Mouse (Mus musculus) olfactory bulb, adult 2 months (tissue): ENCODE measurements around the gene Clpb. TPM values are rescaled to one million over a fixed set of nuclear protein-coding genes. Genes with fewer than 3 reads are reported as not detected.

Source experiments
- H3K27ac ChIP-seq: fragments of 200-500 bp; 2 replicates; pipeline ENCODE4 v1.5.1; 2012; ENCODE audit warnings: low read depth, low read length; ENCODE audit not compliant: insufficient read depth
- H3K4me1 ChIP-seq: fragments of 200-500 bp; 2 replicates; pipeline ENCODE4 v1.6.1; 2012; ENCODE audit warnings: low read length; ENCODE audit not compliant: control insufficient read depth, insufficient read depth
- H3K4me3 ChIP-seq: fragments of 200-500 bp; 2 replicates; pipeline ENCODE4 v1.5.1; 2012; ENCODE audit warnings: mild to moderate bottlenecking, low read depth, low read length, moderate library complexity; ENCODE audit not compliant: insufficient read depth
- CTCF ChIP-seq: fragments of 200-500 bp; IDR thresholded peaks from 2 replicates; pipeline ENCODE4 v1.5.1; 2012; ENCODE audit warnings: low read depth, mild to moderate bottlenecking, low read length, moderate library complexity; ENCODE audit not compliant: insufficient read depth
- POLR2A ChIP-seq: fragments of 200-500 bp; IDR thresholded peaks from 2 replicates; pipeline ENCODE4 v1.6.1; 2012; ENCODE audit warnings: mild to moderate bottlenecking, low read depth, low read length, moderate library complexity; ENCODE audit not compliant: insufficient read depth
- WGBS: fragments of 180-500 bp; shearing (Covaris S2); methylation state at CpG from one replicate; pipeline ENCODE4 v1.1.7; 2018; 5-methylcytosine and 5-hydroxymethylcytosine counted together
- polyA plus RNA-seq: library from polyadenylated mRNA; stranded (reverse); fragments of >200 nt; gene quantifications from 2 replicates; pipeline ENCODE4 v1.2.4, GENCODE M21; 2012; ENCODE audit warnings: low replicate concordance; ENCODE audit not compliant: missing spikeins, insufficient read depth, insufficient read length

Clpb gene
- polyA plus RNA-seq, 1 experiment, result not detected

- WGBS, result 67% methylated on average over 5 of the region's 5 CpGs
- Histone ChIP-seq H3K4me1 (no peaks in the 10 kb centered on the region), H3K27ac (no peak overlapping the region), H3K4me3 (no peak overlapping the region)
- TF ChIP-seq CTCF, result no peak
- TF ChIP-seq POLR2A, result no peak
These were observed 39.3 kb downstream of the Clpb start for GRCm38 (mm10) chr7:101702706-101703105.

GRCm38 (mm10) chr7:101709586-101709985 lies 46.2 kb downstream of the Clpb start:
- TF ChIP-seq CTCF, result no peak
- TF ChIP-seq POLR2A, result no peak
- H3K27ac ChIP-seq, result no peak overlapping the region
- no peak overlapping the region for H3K4me3 ChIP-seq
- H3K4me1 ChIP-seq, result no peaks in the 10 kb centered on the region
- 59% methylated on average over 3 of the region's 3 CpGs for WGBS

- H3K4me3 ChIP-seq, result no peak overlapping the region
- TF ChIP-seq POLR2A, result no peak
- no peak for TF ChIP-seq CTCF
- no peak overlapping the region for H3K27ac ChIP-seq
- H3K4me1 ChIP-seq, result no peaks in the 10 kb centered on the region
- WGBS, result 82% methylated on average over 5 of the region's 5 CpGs
These were observed 46.8 kb downstream of the Clpb start for GRCm38 (mm10) chr7:101710236-101710635.

GRCm38 (mm10) chr7:101713828-101714400 lies 50.5 kb downstream of the Clpb start:
- TF ChIP-seq POLR2A (no peak), CTCF (no peak)
- WGBS, result 94% methylated on average over 9 of the region's 9 CpGs
- H3K4me3 ChIP-seq, result no peak overlapping the region
- H3K4me1 ChIP-seq, result no peaks in the 10 kb centered on the region
- H3K27ac ChIP-seq, result no peak overlapping the region

- Histone ChIP-seq H3K4me3 (no peak overlapping the region), H3K4me1 (no peaks in the 10 kb centered on the region), H3K27ac (no peak overlapping the region)
- WGBS, result 87% methylated on average over 5 of the region's 5 CpGs
- no peak for TF ChIP-seq CTCF
- no peak for TF ChIP-seq POLR2A
These were observed 51.7 kb downstream of the Clpb start for GRCm38 (mm10) chr7:101715041-101715551.

GRCm38 (mm10) chr7:101720356-101720755 lies 56.9 kb downstream of the Clpb start:
- no peak overlapping the region for H3K27ac ChIP-seq
- 0 out of 2 replicates have a peak, but pooled peaks cover 3% of the 10 kb centered on the region for H3K4me1 ChIP-seq
- WGBS, result 91% methylated on average over 3 of the region's 3 CpGs
- TF ChIP-seq CTCF (no peak), POLR2A (no peak)
- no peak overlapping the region for H3K4me3 ChIP-seq

GRCm38 (mm10) chr7:101725081-101725480 lies 61.6 kb downstream of the Clpb start:
- Histone ChIP-seq H3K4me1 (0 out of 2 replicates have a peak, but pooled peaks cover 3% of the 10 kb centered on the region), H3K27ac (no peak overlapping the region), H3K4me3 (no peak overlapping the region)
- no peak for TF ChIP-seq POLR2A
- no peak for TF ChIP-seq CTCF
- WGBS, result 79% methylated on average over 4 of the region's 4 CpGs

GRCm38 (mm10) chr7:101726980-101727379 lies 63.5 kb downstream of the Clpb start:
- 60% methylated on average over 2 of the region's 2 CpGs for WGBS
- Histone ChIP-seq H3K4me1 (0 out of 2 replicates have a peak, but pooled peaks cover 3% of the 10 kb centered on the region), H3K27ac (no peak overlapping the region), H3K4me3 (no peak overlapping the region)
- TF ChIP-seq CTCF (no peak), POLR2A (no peak)

GRCm38 (mm10) chr7:101732096-101732495 lies 68.7 kb downstream of the Clpb start:
- 94% methylated on average over 1 of the region's 1 CpGs for WGBS
- H3K27ac ChIP-seq, result no peak overlapping the region
- no peaks in the 10 kb centered on the region for H3K4me1 ChIP-seq
- no peak overlapping the region for H3K4me3 ChIP-seq
- TF ChIP-seq POLR2A (no peak), CTCF (no peak)
